In genomic region chr17:57219884-57220207, GRCm38 (mm10) we compare ENCODE assay signal across 8 mouse cellular contexts. TPM values are rescaled to one million over a fixed set of nuclear protein-coding genes. Genes with fewer than 3 reads are reported as not detected.
DNase-seq lines count a peak whose midpoint lies in the region; ATAC-seq lines count a peak whose summit lies in the region.

No protein-coding gene starts in this region.

- ATAC-seq in megakaryocyte, adult 5-6 weeks (ENCODE audit: poor library complexity, severe bottlenecking): peak; percentile 39

- peak; percentile 38 to 54 for DNase-seq in cerebellum, postnatal 14 days
- no peak for DNase-seq in cerebellum, postnatal 4 days (ENCODE audit: low spot score in 2 of 2)
- peak; percentile 5 to 38 for DNase-seq in spleen, adult 18-20 months
- no peak for DNase-seq in spleen, adult 12 weeks (ENCODE audit: low spot score)
- DNase-seq in heart, postnatal 4 days: peak; percentile 40
- no peak for DNase-seq in left cerebral cortex, adult 9 months (ENCODE audit: low spot score in 2 of 2)
- DNase-seq in left cerebral cortex, adult 11 months (ENCODE audit: low spot score): no peak

RNA-seq across cellular contexts. Expression of gene C3, which starts 8.1 kb away (rescaled TPM):
- 10 to 100 TPM; 60.1 to 79.6 TPM for total RNA-seq in heart, postnatal 4 days (2021)
- 699 and 776 TPM in 2 replicates for total RNA-seq in megakaryocyte, adult 5-6 weeks (2015)
- total RNA-seq in megakaryocyte, adult 5-6 weeks (2017): 1,145 and 1,156 TPM in 2 replicates

RNA-seq across cellular contexts. Expression of gene Tnfsf14, which starts 25.9 kb away (rescaled TPM):
- total RNA-seq in heart, postnatal 4 days (2021): not detected
- total RNA-seq in megakaryocyte, adult 5-6 weeks (2015): 5.5 and 6.3 TPM in 2 replicates
- 15.6 and 15.7 TPM in 2 replicates for total RNA-seq in megakaryocyte, adult 5-6 weeks (2017)

RNA-seq across cellular contexts. Expression of gene Gpr108, which starts 28.4 kb away (rescaled TPM):
- 10 to 100 TPM; 19.5 to 20.4 TPM for total RNA-seq in heart, postnatal 4 days (2021)
- 36.6 and 39.1 TPM in 2 replicates for total RNA-seq in megakaryocyte, adult 5-6 weeks (2015)
- total RNA-seq in megakaryocyte, adult 5-6 weeks (2017): 36.6 and 37.7 TPM in 2 replicates

RNA-seq across cellular contexts. Expression of gene Trip10, which starts 29.4 kb away (rescaled TPM):
- total RNA-seq in heart, postnatal 4 days (2021): 10 to 100 TPM; 45.6 to 46.9 TPM
- 3.6 and 5.4 TPM in 2 replicates for total RNA-seq in megakaryocyte, adult 5-6 weeks (2015)
- total RNA-seq in megakaryocyte, adult 5-6 weeks (2017): 9.0 and 9.4 TPM in 2 replicates

RNA-seq across cellular contexts. Expression of gene Vav1, which starts 59.1 kb away (rescaled TPM):
- 1 to 10 TPM; 1.0 to 1.4 TPM for total RNA-seq in heart, postnatal 4 days (2021)
- total RNA-seq in megakaryocyte, adult 5-6 weeks (2015): 84.7 and 92.2 TPM in 2 replicates
- total RNA-seq in megakaryocyte, adult 5-6 weeks (2017): 307 and 321 TPM in 2 replicates

Comparison
In these comparisons a context has a peak if more than half of its experiments do, and no peak if none do; other contexts are left out.
1. DNase-seq: peak in cerebellum, postnatal 14 days (2 of 2), spleen, adult 18-20 months (2 of 2) and heart, postnatal 4 days (single experiment); none in cerebellum, postnatal 4 days (0 of 2), spleen, adult 12 weeks (single experiment), left cerebral cortex, adult 9 months (0 of 2) and left cerebral cortex, adult 11 months (single experiment).
2. RNA of gene C3, which starts 8.1 kb away (total RNA-seq): 699 to 1,156 TPM in megakaryocyte, adult 5-6 weeks; 60.1 to 79.6 TPM in heart, postnatal 4 days; every median in the first group is over 4 times any median in the second.
3. RNA of gene Tnfsf14, which starts 25.9 kb away (total RNA-seq): 5.5 to 15.7 TPM in megakaryocyte, adult 5-6 weeks; not detected in heart, postnatal 4 days; every median in the first group is over 4 times any median in the second.